Mouse (Mus musculus) midbrain, embryonic 14.5 days (tissue): ENCODE data around the gene Serpina9. TPM values are rescaled to one million over a fixed set of nuclear protein-coding genes. Genes with fewer than 3 reads are reported as not detected.

Experiments
- polyA plus RNA-seq: library from polyadenylated mRNA; unstranded; fragments of >200 nt; fragmentation: Nextera tagmentation; extraction: Ambion mirVana; gene quantifications from 2 replicates; pipeline ENCODE4 v1.2.1, GENCODE M21; 2014

Serpina9 gene
- polyA plus RNA-seq, 1 experiment from 2014 or later = not detected

Other genes starting within 250 kb of the Serpina9 start
- gene Serpina1d, start 240.2 kb downstream of the Serpina9 start, polyA plus RNA-seq = not detected in 2 replicates
- not detected in 2 replicates for gene Serpina1b, start 183.4 kb downstream of the Serpina9 start, polyA plus RNA-seq
- not detected in 2 replicates for gene Serpina1a, start 150.2 kb downstream of the Serpina9 start, polyA plus RNA-seq
- not detected in 2 replicates for gene Serpina1c, start 108.9 kb downstream of the Serpina9 start, polyA plus RNA-seq
- not detected in 2 replicates for gene Serpina1e, start 54.8 kb downstream of the Serpina9 start, polyA plus RNA-seq
- gene Serpina11, start 23.8 kb downstream of the Serpina9 start, polyA plus RNA-seq = not detected in 2 replicates
- gene Serpina12, start 30.7 kb upstream of the Serpina9 start, polyA plus RNA-seq = not detected in 2 replicates
- gene Serpina5, start 87.4 kb upstream of the Serpina9 start, polyA plus RNA-seq = not detected in 2 replicates
- not detected in 2 replicates for gene Serpina3a, start 99.0 kb upstream of the Serpina9 start, polyA plus RNA-seq
- not detected in 2 replicates for gene Serpina3b, start 114.2 kb upstream of the Serpina9 start, polyA plus RNA-seq
- gene Serpina3c, start 140.1 kb upstream of the Serpina9 start, polyA plus RNA-seq = not detected in 2 replicates
- gene Serpina3f, start 200.8 kb upstream of the Serpina9 start, polyA plus RNA-seq = 0.43 TPM in 1 of 2 replicates, not detected in the other
- 0.45 and 1.5 TPM in 2 replicates for gene Serpina3g, start 222.5 kb upstream of the Serpina9 start, polyA plus RNA-seq
- gene Serpina3i, start 249.4 kb upstream of the Serpina9 start, polyA plus RNA-seq = not detected in 2 replicates